20 mouse cellular contexts compared by ENCODE assay signal in the genomic region with DNA sequence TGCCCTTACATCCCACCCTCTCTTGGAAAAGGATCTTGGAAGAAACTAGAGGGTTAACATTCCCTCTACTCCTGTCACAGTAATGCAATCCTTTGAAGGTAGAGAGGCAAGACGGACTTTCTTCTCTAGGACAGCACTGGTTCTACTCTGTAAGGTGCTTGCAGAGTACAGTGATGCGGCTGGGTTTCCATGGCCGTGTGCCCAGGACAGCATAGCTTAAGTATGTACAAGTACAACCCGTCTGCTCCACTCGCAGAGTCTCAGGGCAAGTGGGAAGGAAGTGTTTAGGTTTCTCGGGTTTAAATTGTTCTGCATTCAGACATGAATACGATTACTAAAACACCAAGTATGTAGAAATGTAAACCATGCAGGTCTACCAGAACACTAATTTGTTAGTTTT.
"Had no signal": no experiment of that assay in that cellular context is flagged by ENCODE, and none has a peak within 500 bp of the region (broad histone marks: within the 10 kb centered on the region; RNA-seq: fewer than 3 reads in every experiment).

No protein-coding gene starts in this region.

- H3K27ac ChIP-seq: kidney, embryonic 15.5 days; limb, embryonic 12.5 days; limb, embryonic 15.5 days; liver, embryonic 14.5 days; macrophage; midbrain, embryonic 12.5 days; midbrain, embryonic 15.5 days; neural tube, embryonic 13.5 days had no signal

- H3K4me2 ChIP-seq: kidney, embryonic 15.5 days; limb, embryonic 12.5 days; limb, embryonic 15.5 days; liver, embryonic 11.5 days; lung, embryonic 14.5 days; midbrain, embryonic 12.5 days; midbrain, embryonic 15.5 days; neural tube, embryonic 13.5 days had no signal

- H3K27me3 ChIP-seq: kidney, embryonic 15.5 days; limb, embryonic 12.5 days; limb, embryonic 15.5 days; midbrain, embryonic 12.5 days; midbrain, embryonic 15.5 days; neural tube, embryonic 13.5 days had no signal

- DNase-seq: kidney, adult 8-10 months; kidney, postnatal 14 days; kidney, postnatal 4 days; left cerebral cortex, postnatal 4 days; liver, postnatal 0 days; lung, embryonic 14.5 days; retina, postnatal 1 day; right cerebral cortex, postnatal 25 days; thymus, adult 2 months; thymus, postnatal 14 days; thymus, postnatal 4 days had no signal

- H3K4me3 ChIP-seq: kidney, embryonic 15.5 days; limb, embryonic 12.5 days; limb, embryonic 15.5 days; midbrain, embryonic 12.5 days; midbrain, embryonic 15.5 days; neural tube, embryonic 13.5 days had no signal
